Mouse (Mus musculus) liver, adult 2 months (tissue): Measurements from ENCODE around the gene Prex1.

ENCODE experiments used
- CTCF ChIP-seq: fragments of 200-500 bp; IDR thresholded peaks from 2 replicates; pipeline ENCODE4 v1.5.1; 2011; ENCODE audit warnings: low read depth, low read length, control low read depth
- POLR2A ChIP-seq: fragments of 200-500 bp; IDR thresholded peaks from 2 replicates; pipeline ENCODE4 v1.6.1; 2011; ENCODE audit warnings: low read length, control low read depth; ENCODE audit not compliant: insufficient read depth; ENCODE audit errors: extremely low read depth

- TF ChIP-seq CTCF (no peak), POLR2A (no peak)
These were observed 45.6 kb downstream of the Prex1 start for GRCm38 (mm10) chr2:166667790-166668695.
